Mouse (Mus musculus) cerebellum, postnatal 36 days (tissue): ENCODE results near the gene Gm2075.
"Not testable (repeated sequence)": the region's sequence is repeated elsewhere in the genome, so short reads cannot be mapped to it uniquely, and the experiment has no call there.

Experiments
- DNase-seq, 2 experiments: peaks; one replicate each; pipeline ENCODE4 v3.0.0; 2021 to 2022; ENCODE audit warnings: mixed read lengths in 2 of 2

The Gm2075 gene

GRCm38 (mm10) chr12:88011548-88011947 lies at the start of gene Gm2075:
TSS of gene Gm2075 (plus strand) at chr12:88011848.
- not testable (repeated sequence) for DNase-seq

GRCm38 (mm10) chr12:87984000-87984399 lies 27.6 kb upstream of the Gm2075 start:
- not testable (repeated sequence) for DNase-seq

GRCm38 (mm10) chr12:88004118-88004517 lies 7.5 kb upstream of the Gm2075 start:
- DNase-seq = not testable (repeated sequence)

- not testable (repeated sequence) for DNase-seq
Observed at GRCm38 (mm10) chr12:88018671-88019070, 7.0 kb downstream of the Gm2075 start, which contains the start of gene Gm6803. TSS of gene Gm6803 (minus strand) at chr12:88018771.

GRCm38 (mm10) chr12:88026704-88027103 lies 15.1 kb downstream of the Gm2075 start, which contains the start of gene Gm2056:
TSS of gene Gm2056 (plus strand) at chr12:88027004.
- not testable (repeated sequence) for DNase-seq

- not testable (repeated sequence) for DNase-seq
Observed at GRCm38 (mm10) chr12:88032250-88032649, 20.6 kb downstream of the Gm2075 start.

GRCm38 (mm10) chr12:88039062-88039461 lies 27.4 kb downstream of the Gm2075 start:
- not testable (repeated sequence) for DNase-seq

GRCm38 (mm10) chr12:88039703-88040102 lies 28.1 kb downstream of the Gm2075 start:
- not testable (repeated sequence) for DNase-seq

- DNase-seq = not testable (repeated sequence)
Observed at GRCm38 (mm10) chr12:88045226-88045625, 33.6 kb downstream of the Gm2075 start.
